Comparison of ENCODE assay signal across 27 mouse cellular contexts in genomic region chr4:151567105-151567504, GRCm38 (mm10).
DNase-seq lines count a peak whose midpoint lies in the region; ATAC-seq lines count a peak whose summit lies in the region.
"Had no signal": no experiment of that assay in that cellular context is flagged by ENCODE, and none has a peak within 500 bp of the region (broad histone marks: within the 10 kb centered on the region; RNA-seq: fewer than 3 reads in every experiment).

No protein-coding gene starts in this region.

- H3K9ac ChIP-seq in embryonic facial prominence, embryonic 12.5 days, result no peak overlapping the region
- no peak overlapping the region for H3K9ac ChIP-seq in hindbrain, embryonic 15.5 days
- H3K9ac ChIP-seq in hindbrain, embryonic 14.5 days, result no peak overlapping the region
- H3K9ac ChIP-seq in midbrain, embryonic 16.5 days (ENCODE audit: low read depth, low read length), result no peak overlapping the region
- no peak overlapping the region for H3K9ac ChIP-seq in neural tube, embryonic 15.5 days (replicated peaks)
- H3K9ac ChIP-seq: embryonic facial prominence, embryonic 15.5 days; heart, embryonic 13.5 days had no signal

- no peaks in the 10 kb centered on the region for H3K9me3 ChIP-seq in embryonic facial prominence, embryonic 12.5 days
- H3K9me3 ChIP-seq in embryonic facial prominence, embryonic 10.5 days, result no peaks in the 10 kb centered on the region
- H3K9me3 ChIP-seq in hindbrain, embryonic 15.5 days, result no peaks in the 10 kb centered on the region
- H3K9me3 ChIP-seq in hindbrain, embryonic 14.5 days (ENCODE audit: control insufficient read depth, low read length), result no peaks in the 10 kb centered on the region
- H3K9me3 ChIP-seq in midbrain, embryonic 10.5 days (replicated peaks), result no peaks in the 10 kb centered on the region
- H3K9me3 ChIP-seq in midbrain, embryonic 16.5 days (replicated peaks; ENCODE audit: control insufficient read depth, low read length, poor library complexity, severe bottlenecking), result no peaks in the 10 kb centered on the region
- no peaks in the 10 kb centered on the region for H3K9me3 ChIP-seq in neural tube, embryonic 15.5 days (replicated peaks)
- H3K9me3 ChIP-seq: embryonic facial prominence, embryonic 15.5 days; heart, embryonic 10.5 days; heart, embryonic 13.5 days had no signal

- H3K36me3 ChIP-seq in embryonic facial prominence, embryonic 12.5 days, result no peaks in the 10 kb centered on the region
- no peaks in the 10 kb centered on the region for H3K36me3 ChIP-seq in embryonic facial prominence, embryonic 10.5 days (replicated peaks)
- H3K36me3 ChIP-seq in hindbrain, embryonic 15.5 days, result no peaks in the 10 kb centered on the region
- H3K36me3 ChIP-seq in hindbrain, embryonic 14.5 days (replicated peaks; ENCODE audit: control insufficient read depth, insufficient read depth), result no peaks in the 10 kb centered on the region
- H3K36me3 ChIP-seq in midbrain, embryonic 10.5 days, result no peaks in the 10 kb centered on the region
- H3K36me3 ChIP-seq in midbrain, embryonic 16.5 days (ENCODE audit: control insufficient read depth, insufficient read depth, low read length), result no peaks in the 10 kb centered on the region
- H3K36me3 ChIP-seq in neural tube, embryonic 15.5 days, result no peaks in the 10 kb centered on the region
- H3K36me3 ChIP-seq: embryonic facial prominence, embryonic 15.5 days; heart, embryonic 10.5 days; heart, embryonic 13.5 days had no signal

- H3K27ac ChIP-seq in embryonic facial prominence, embryonic 12.5 days, result no peak overlapping the region
- H3K27ac ChIP-seq in embryonic facial prominence, embryonic 10.5 days (replicated peaks), result no peak overlapping the region
- no peak overlapping the region for H3K27ac ChIP-seq in hindbrain, embryonic 15.5 days (replicated peaks)
- no peak overlapping the region for H3K27ac ChIP-seq in hindbrain, embryonic 14.5 days
- peak overlapping the region; percentile 63; the same call in 1 of the 2 replicates for H3K27ac ChIP-seq in midbrain, embryonic 10.5 days (replicated peaks)
- H3K27ac ChIP-seq in midbrain, embryonic 16.5 days (ENCODE audit: low read length), result no peak overlapping the region
- H3K27ac ChIP-seq in neural tube, embryonic 15.5 days (replicated peaks), result no peak overlapping the region
- H3K27ac ChIP-seq: embryonic facial prominence, embryonic 15.5 days; heart, adult 2 months; heart, embryonic 10.5 days; heart, embryonic 13.5 days had no signal

- peaks cover 12% of the 10 kb centered on the region for H3K4me1 ChIP-seq in embryonic facial prominence, embryonic 12.5 days
- peaks cover 44% of the 10 kb centered on the region for H3K4me1 ChIP-seq in embryonic facial prominence, embryonic 10.5 days
- peaks cover 27% of the 10 kb centered on the region for H3K4me1 ChIP-seq in hindbrain, embryonic 15.5 days (replicated peaks)
- peaks cover 15% of the 10 kb centered on the region for H3K4me1 ChIP-seq in hindbrain, embryonic 14.5 days (replicated peaks; ENCODE audit: control insufficient read depth, insufficient read depth, low read length)
- H3K4me1 ChIP-seq in midbrain, embryonic 10.5 days, result peaks cover 62% of the 10 kb centered on the region
- peaks cover 24% of the 10 kb centered on the region for H3K4me1 ChIP-seq in midbrain, embryonic 16.5 days (ENCODE audit: control insufficient read depth, insufficient read depth, low read length)
- H3K4me1 ChIP-seq in neural tube, embryonic 15.5 days, result peaks cover 25% of the 10 kb centered on the region
- H3K4me1 ChIP-seq: heart, embryonic 13.5 days had no signal

- WGBS in embryonic facial prominence, embryonic 12.5 days, result 85% methylated on average over 4 of the region's 4 CpGs
- 74% methylated on average over 4 of the region's 4 CpGs for WGBS in embryonic facial prominence, embryonic 10.5 days
- 82% methylated on average over 4 of the region's 4 CpGs for WGBS in hindbrain, embryonic 15.5 days
- 86% methylated on average over 4 of the region's 4 CpGs for WGBS in hindbrain, embryonic 14.5 days
- WGBS in midbrain, embryonic 10.5 days, result 85% methylated on average over 4 of the region's 4 CpGs
- WGBS in midbrain, embryonic 16.5 days, result 87% methylated on average over 4 of the region's 4 CpGs
- WGBS in neural tube, embryonic 15.5 days, result 78% methylated on average over 4 of the region's 4 CpGs

- DNase-seq in embryonic facial prominence, embryonic 10.5 days (ENCODE audit: low spot score), result no peak
- DNase-seq in hindbrain, embryonic 14.5 days (ENCODE audit: low spot score), result no peak
- no peak for DNase-seq in midbrain, embryonic 10.5 days (ENCODE audit: low spot score)
- no peak for DNase-seq in neural tube, embryonic 10.5 days (ENCODE audit: extremely low spot score, low spot score)
- DNase-seq: adrenal gland, adult 8-10 months; adrenal gland, postnatal 25 days; cerebellum, adult 11-12 months; cerebellum, adult 8-10 months; cerebellum, postnatal 10 days; cerebellum, postnatal 36 days; embryo, embryonic 11 days; gastrocnemius, postnatal 10 days; gastrocnemius, postnatal 36 days; heart, adult 2 months; heart, postnatal 14 days; heart, postnatal 4 days had no signal

- no peaks in the 10 kb centered on the region for H3K27me3 ChIP-seq in embryonic facial prominence, embryonic 12.5 days
- H3K27me3 ChIP-seq in embryonic facial prominence, embryonic 10.5 days (replicated peaks; ENCODE audit: low read depth, poor library complexity, severe bottlenecking), result peaks cover 19% of the 10 kb centered on the region
- H3K27me3 ChIP-seq in hindbrain, embryonic 15.5 days, result no peaks in the 10 kb centered on the region
- no peaks in the 10 kb centered on the region for H3K27me3 ChIP-seq in hindbrain, embryonic 14.5 days (ENCODE audit: control insufficient read depth, insufficient read depth, low read length)
- no peaks in the 10 kb centered on the region; the same call in 1 of the 2 replicates for H3K27me3 ChIP-seq in midbrain, embryonic 10.5 days (ENCODE audit: low read depth, poor library complexity, severe bottlenecking)
- no peaks in the 10 kb centered on the region for H3K27me3 ChIP-seq in midbrain, embryonic 16.5 days (ENCODE audit: control insufficient read depth, insufficient read depth, low read depth, low read length)
- no peaks in the 10 kb centered on the region for H3K27me3 ChIP-seq in neural tube, embryonic 15.5 days (replicated peaks)
- H3K27me3 ChIP-seq: embryonic facial prominence, embryonic 15.5 days; heart, embryonic 13.5 days had no signal

- no peak overlapping the region for H3K4me2 ChIP-seq in embryonic facial prominence, embryonic 12.5 days (replicated peaks)
- no peak overlapping the region for H3K4me2 ChIP-seq in hindbrain, embryonic 15.5 days
- H3K4me2 ChIP-seq in hindbrain, embryonic 14.5 days (replicated peaks), result no peak overlapping the region
- H3K4me2 ChIP-seq in midbrain, embryonic 16.5 days (ENCODE audit: low read length), result no peak overlapping the region
- H3K4me2 ChIP-seq in neural tube, embryonic 15.5 days, result no peak overlapping the region
- H3K4me2 ChIP-seq: embryonic facial prominence, embryonic 15.5 days; heart, embryonic 13.5 days had no signal

- 0 out of 2 replicates have a peak, but pooled peaks have one; percentile 71 for ATAC-seq in embryonic facial prominence, embryonic 12.5 days (ENCODE audit: insufficient number of reproducible peaks, insufficient read depth, low FRiP score, low TSS enrichment)
- ATAC-seq in hindbrain, embryonic 15.5 days (ENCODE audit: low FRiP score, low read depth), result 0 out of 2 replicates have a peak, but pooled peaks have one; percentile 12
- ATAC-seq in hindbrain, embryonic 14.5 days (ENCODE audit: low FRiP score), result no peak
- ATAC-seq in midbrain, embryonic 16.5 days, result no peak
- ATAC-seq in neural tube, embryonic 15.5 days (ENCODE audit: low FRiP score), result peak; percentile 43; the same call in 1 of the 2 replicates
- ATAC-seq: activated CD4-positive, CD25-positive, alpha-beta regulatory T cell, adult 4 months; forebrain, embryonic 16.5 days; hindbrain, embryonic 16.5 days; inflammation-experienced regulatory T-cells, adult 6 months had no signal

- no peak overlapping the region for H3K4me3 ChIP-seq in embryonic facial prominence, embryonic 12.5 days
- H3K4me3 ChIP-seq in embryonic facial prominence, embryonic 10.5 days, result no peak overlapping the region
- H3K4me3 ChIP-seq in hindbrain, embryonic 15.5 days, result no peak overlapping the region
- no peak overlapping the region for H3K4me3 ChIP-seq in hindbrain, embryonic 14.5 days (replicated peaks; ENCODE audit: low read length)
- H3K4me3 ChIP-seq in midbrain, embryonic 10.5 days, result no peak overlapping the region
- no peak overlapping the region for H3K4me3 ChIP-seq in midbrain, embryonic 16.5 days (ENCODE audit: low read depth, low read length)
- H3K4me3 ChIP-seq in neural tube, embryonic 15.5 days (replicated peaks), result no peak overlapping the region
- H3K4me3 ChIP-seq: embryonic facial prominence, embryonic 15.5 days; heart, adult 2 months; heart, embryonic 10.5 days; heart, embryonic 13.5 days had no signal

Comparison
In these comparisons a context has a peak if more than half of its experiments do, and no peak if none do; other contexts are left out.
1. ATAC-seq: peak in embryonic facial prominence, embryonic 12.5 days (single experiment), hindbrain, embryonic 15.5 days (single experiment) and neural tube, embryonic 15.5 days (single experiment); none in hindbrain, embryonic 14.5 days (single experiment) and midbrain, embryonic 16.5 days (single experiment).